Mouse (Mus musculus) megakaryocyte, embryonic 14.5 days (primary cell): ENCODE results near the gene Anapc11.

Experiments used
- FLI1 ChIP-seq: IDR thresholded peaks from 2 replicates; pipeline ENCODE4 v1.6.1; 2012; ENCODE audit warnings: low read length, inconsistent platforms, mixed read lengths
- GATA1 ChIP-seq: IDR thresholded peaks from 3 replicates; pipeline ENCODE4 v1.6.1; 2012; ENCODE audit warnings: mixed read lengths, low read length, inconsistent platforms, borderline replicate concordance

- TF ChIP-seq GATA1: no peak
- TF ChIP-seq FLI1: no peak
Observed at GRCm38 (mm10) chr11:120612763-120613162, 14.5 kb downstream of the Anapc11 start.
